Mouse (Mus musculus) intestine, embryonic 16.5 days (tissue): Measurements from ENCODE around the gene Rgs3. TPM values are rescaled to one million over a fixed set of nuclear protein-coding genes. Genes with fewer than 3 reads are reported as not detected.
"Not testable (repeated sequence)": the region's sequence is repeated elsewhere in the genome, so short reads cannot be mapped to it uniquely, and the experiment has no call there.

Experiments used
- ATAC-seq: fragments of 200-750 bp; cut with Nextera tagmentation; 2 replicates; pipeline ENCODE4 v1.8.0; 2017; ENCODE audit warnings: moderate TSS enrichment, moderate library complexity
- H3K27ac ChIP-seq: fragments of 300-500 bp; sonication (generic); 2 replicates; pipeline ENCODE4 v1.5.1; 2014; ENCODE audit warnings: mild to moderate bottlenecking, low read length
- H3K27me3 ChIP-seq: fragments of 300-500 bp; sonication (generic); replicated peaks from 2 replicates; pipeline ENCODE4 v1.6.1; 2014; ENCODE audit warnings: low read length, control low read depth, mixed read lengths; ENCODE audit not compliant: control insufficient read depth, insufficient read depth
- H3K36me3 ChIP-seq: fragments of 300-500 bp; sonication (generic); 2 replicates; pipeline ENCODE4 v1.6.1; 2014; ENCODE audit warnings: low read length, control low read depth; ENCODE audit not compliant: control insufficient read depth, insufficient read depth
- H3K4me1 ChIP-seq: fragments of 300-500 bp; sonication (generic); 2 replicates; pipeline ENCODE4 v1.6.1; 2014; ENCODE audit warnings: low read length, control low read depth, mixed read lengths; ENCODE audit not compliant: control insufficient read depth, insufficient read depth
- H3K4me2 ChIP-seq: fragments of 300-500 bp; sonication (generic); 2 replicates; pipeline ENCODE4 v1.6.1; 2014; ENCODE audit warnings: low read depth, low read length, control low read depth
- H3K4me3 ChIP-seq: fragments of 300-500 bp; sonication (generic); 2 replicates; pipeline ENCODE4 v1.5.1; 2014; ENCODE audit warnings: mild to moderate bottlenecking, low read length
- H3K9ac ChIP-seq: fragments of 300-500 bp; sonication (generic); 2 replicates; pipeline ENCODE4 v1.6.1; 2014; ENCODE audit warnings: low read depth, low read length
- H3K9me3 ChIP-seq: fragments of 300-500 bp; sonication (generic); 2 replicates; pipeline ENCODE4 v1.6.1; 2016; ENCODE audit warnings: low read length, control low read depth; ENCODE audit not compliant: control insufficient read depth
- WGBS: fragments of 180-500 bp; shearing (Covaris S2); extraction: QIAGEN DNeasy Blood & Tissue Kit; methylation state at CpG from one replicate; pipeline ENCODE4 v1.1.7; 2014; 5-methylcytosine and 5-hydroxymethylcytosine counted together
- polyA plus RNA-seq: library from polyadenylated mRNA; unstranded; fragments of >200 nt; fragmentation: Nextera tagmentation; extraction: Ambion mirVana; gene quantifications from 2 replicates; pipeline ENCODE4 v1.2.1, GENCODE M21; 2015

Gene Rgs3
- polyA plus RNA-seq, 1 experiment from 2014 or later = 47.6 TPM

DNA sequence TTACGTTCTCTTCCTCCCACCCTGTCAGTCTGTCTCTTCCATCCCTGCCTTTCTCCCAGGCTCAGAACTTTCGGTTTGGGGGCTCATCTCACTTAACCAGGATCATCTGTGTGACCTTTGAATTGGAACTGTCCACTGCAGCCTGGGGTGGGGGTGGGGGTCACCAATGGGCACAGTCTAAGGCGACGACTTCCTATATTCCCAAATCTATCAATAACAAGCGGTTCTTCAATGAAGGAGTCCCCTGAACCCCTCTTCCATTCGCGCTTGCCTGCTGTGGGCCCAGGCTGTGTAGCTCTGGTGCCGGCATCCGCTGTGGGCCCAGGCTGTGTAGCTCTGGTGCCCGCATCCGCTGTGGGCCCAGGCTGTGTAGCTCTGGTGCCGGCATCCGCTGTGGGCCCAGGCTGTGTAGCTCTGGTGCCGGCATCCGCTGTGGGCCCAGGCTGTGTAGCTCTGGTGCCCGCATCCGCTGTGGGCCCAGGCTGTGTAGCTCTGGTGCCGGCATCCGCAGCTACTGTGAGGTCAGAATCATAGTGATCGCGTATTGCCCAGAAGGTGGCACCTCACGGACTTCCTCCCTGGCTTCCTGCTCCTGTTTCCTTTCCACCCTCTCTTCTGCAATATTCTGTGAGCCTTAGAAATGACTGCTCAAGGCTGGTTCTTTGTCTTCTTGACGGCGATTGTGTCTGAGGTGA lies 34.0 kb downstream of the Rgs3 start:
- not testable (repeated sequence) for H3K36me3 ChIP-seq, H3K9me3 ChIP-seq, H3K9ac ChIP-seq, H3K4me3 ChIP-seq, H3K27ac ChIP-seq, ATAC-seq, H3K4me2 ChIP-seq, H3K27me3 ChIP-seq, H3K4me1 ChIP-seq
- WGBS = 89% methylated on average over 24 of the region's 24 CpGs

DNA sequence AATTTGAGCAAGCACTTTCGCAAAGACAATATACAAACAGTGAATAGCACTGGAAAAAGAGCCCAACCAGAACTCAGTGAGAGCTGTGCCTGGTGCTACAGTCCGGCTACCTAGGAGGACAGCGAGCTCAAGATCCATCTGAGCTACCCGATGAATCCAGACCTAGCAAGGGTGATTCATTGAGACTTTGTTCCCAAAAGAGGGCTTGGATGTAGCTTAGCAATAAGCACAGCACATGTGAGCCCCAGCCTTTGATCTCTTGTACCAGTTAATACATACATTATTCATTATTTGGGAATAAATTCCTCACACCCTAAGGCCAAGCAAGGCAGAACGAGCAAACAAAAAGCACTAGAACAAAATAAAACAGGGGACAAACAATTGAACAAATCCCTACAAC lies 34.8 kb downstream of the Rgs3 start:
- H3K27me3 ChIP-seq = no peaks in the 10 kb centered on the region
- 76% methylated on average over 5 of the region's 5 CpGs for WGBS
- no peak overlapping the region for H3K4me2 ChIP-seq
- H3K27ac ChIP-seq = no peak overlapping the region
- peaks cover 8% of the 10 kb centered on the region; the same call in 1 of the 2 replicates for H3K4me1 ChIP-seq
- no peak overlapping the region for H3K4me3 ChIP-seq
- H3K9me3 ChIP-seq = no peaks in the 10 kb centered on the region
- no peak overlapping the region for H3K9ac ChIP-seq
- ATAC-seq = no peak
- H3K36me3 ChIP-seq = no peaks in the 10 kb centered on the region

DNA sequence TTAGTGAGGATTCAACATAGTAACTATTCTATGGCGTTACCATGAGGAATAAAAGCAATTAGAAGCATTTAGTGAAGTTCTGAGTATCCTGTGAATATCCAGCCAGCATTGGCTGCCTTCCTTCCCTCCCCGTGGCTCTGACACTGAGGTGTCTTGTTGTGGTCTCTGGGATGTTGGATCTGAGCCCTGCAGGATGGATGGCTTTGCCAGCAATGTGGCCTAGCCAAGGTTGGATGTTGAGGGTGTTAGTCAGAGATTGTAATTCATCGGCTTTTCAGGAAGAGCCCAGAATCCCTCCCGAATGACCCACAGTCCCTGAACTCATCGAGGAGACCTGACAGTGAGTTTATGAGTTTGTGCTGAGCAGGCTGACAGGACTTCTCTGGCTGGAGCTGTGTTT lies 36.4 kb downstream of the Rgs3 start:
- 0 out of 2 replicates have a peak, but pooled peaks cover 3% of the 10 kb centered on the region for H3K4me1 ChIP-seq
- ATAC-seq = no peak
- H3K27me3 ChIP-seq = no peaks in the 10 kb centered on the region
- H3K4me2 ChIP-seq = no peak overlapping the region
- no peaks in the 10 kb centered on the region for H3K9me3 ChIP-seq
- H3K27ac ChIP-seq = no peak overlapping the region
- 58% methylated on average over 5 of the region's 5 CpGs for WGBS
- H3K4me3 ChIP-seq = no peak overlapping the region
- H3K36me3 ChIP-seq = no peaks in the 10 kb centered on the region
- H3K9ac ChIP-seq = no peak overlapping the region

DNA sequence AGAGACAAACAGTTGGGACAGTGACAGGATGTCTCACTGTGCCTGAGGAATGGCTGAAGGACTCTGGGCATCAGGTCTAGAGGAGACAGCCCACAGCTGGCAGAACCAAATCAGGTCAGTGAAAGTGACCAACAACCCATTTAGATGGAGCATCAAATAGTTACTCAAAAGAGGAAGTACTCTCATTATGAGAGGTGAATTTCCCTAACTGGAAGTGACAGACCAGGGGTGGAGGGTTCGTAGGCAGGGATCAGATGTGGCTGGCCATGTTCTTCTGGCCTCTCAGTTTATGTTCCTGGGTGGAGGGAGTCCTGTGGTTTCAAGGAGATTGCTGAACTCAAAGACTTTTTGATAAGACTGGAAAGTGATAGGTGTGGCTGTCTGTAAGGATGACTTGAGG lies 40.9 kb downstream of the Rgs3 start:
- 82% methylated on average over 1 of the region's 1 CpGs for WGBS

DNA sequence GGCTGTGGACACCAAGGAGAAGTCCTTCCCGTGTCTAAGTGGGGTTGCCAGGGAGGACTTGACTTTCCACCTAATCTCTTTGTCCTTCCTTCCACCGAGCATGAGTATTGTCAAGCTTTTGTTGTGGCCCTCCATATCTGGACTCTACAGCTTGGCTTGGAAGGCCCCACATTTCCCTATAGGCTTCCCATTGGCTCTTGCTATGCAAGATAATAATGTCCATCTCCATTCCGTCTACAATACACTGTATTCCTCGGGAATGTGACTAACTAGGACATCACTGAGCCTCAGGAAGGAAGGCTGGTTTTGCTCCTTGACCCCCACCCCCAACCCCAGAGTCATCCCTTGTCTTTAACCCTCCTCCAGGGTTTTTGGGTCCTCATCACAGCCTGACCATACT lies 44.0 kb downstream of the Rgs3 start:
- Histone ChIP-seq H3K4me3 (no peak overlapping the region), H3K27me3 (no peaks in the 10 kb centered on the region), H3K9ac (no peak overlapping the region), H3K27ac (no peak overlapping the region), H3K9me3 (no peaks in the 10 kb centered on the region), H3K4me1 (peaks cover 6% of the 10 kb centered on the region; the same call in 1 of the 2 replicates), H3K36me3 (no peaks in the 10 kb centered on the region), H3K4me2 (no peak overlapping the region)
- no peak for ATAC-seq
- 89% methylated on average over 4 of the region's 4 CpGs for WGBS

More for the DNA sequence above, 40.9 kb downstream of the Rgs3 start:
- H3K27me3 ChIP-seq = no peaks in the 10 kb centered on the region
- H3K27ac ChIP-seq = no peak overlapping the region
- H3K4me3 ChIP-seq = no peak overlapping the region
- no peak overlapping the region for H3K4me2 ChIP-seq
- no peaks in the 10 kb centered on the region for H3K4me1 ChIP-seq
- no peak for ATAC-seq
- no peak overlapping the region for H3K9ac ChIP-seq
- H3K9me3 ChIP-seq = no peaks in the 10 kb centered on the region
- no peaks in the 10 kb centered on the region for H3K36me3 ChIP-seq

DNA sequence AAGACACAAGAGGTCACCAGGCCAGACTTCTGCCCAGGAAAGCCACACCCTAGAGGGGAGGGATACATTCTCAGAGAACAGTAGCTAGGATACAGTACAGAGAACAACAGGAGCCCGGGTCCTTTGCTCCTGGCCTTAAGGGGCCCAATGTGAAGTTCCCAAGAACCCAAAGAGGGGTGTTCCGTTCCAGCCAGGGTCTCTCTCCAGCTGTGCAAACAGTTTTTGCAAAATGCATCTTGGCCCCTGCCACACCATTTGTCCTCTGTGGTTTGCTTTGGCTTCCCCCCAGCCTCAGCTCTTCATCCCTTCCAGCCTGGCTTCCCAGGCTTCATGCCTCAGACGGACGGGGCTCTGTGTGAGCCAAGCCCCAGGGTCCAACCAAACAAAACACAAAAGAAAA lies 44.4 kb downstream of the Rgs3 start:
- no peaks in the 10 kb centered on the region for H3K36me3 ChIP-seq
- no peaks in the 10 kb centered on the region for H3K27me3 ChIP-seq
- no peaks in the 10 kb centered on the region for H3K9me3 ChIP-seq
- no peak overlapping the region for H3K4me3 ChIP-seq
- H3K9ac ChIP-seq = no peak overlapping the region
- no peak overlapping the region for H3K27ac ChIP-seq
- 75% methylated on average over 4 of the region's 4 CpGs for WGBS
- ATAC-seq = no peak
- H3K4me1 ChIP-seq = peaks cover 6% of the 10 kb centered on the region; the same call in 1 of the 2 replicates
- H3K4me2 ChIP-seq = no peak overlapping the region

DNA sequence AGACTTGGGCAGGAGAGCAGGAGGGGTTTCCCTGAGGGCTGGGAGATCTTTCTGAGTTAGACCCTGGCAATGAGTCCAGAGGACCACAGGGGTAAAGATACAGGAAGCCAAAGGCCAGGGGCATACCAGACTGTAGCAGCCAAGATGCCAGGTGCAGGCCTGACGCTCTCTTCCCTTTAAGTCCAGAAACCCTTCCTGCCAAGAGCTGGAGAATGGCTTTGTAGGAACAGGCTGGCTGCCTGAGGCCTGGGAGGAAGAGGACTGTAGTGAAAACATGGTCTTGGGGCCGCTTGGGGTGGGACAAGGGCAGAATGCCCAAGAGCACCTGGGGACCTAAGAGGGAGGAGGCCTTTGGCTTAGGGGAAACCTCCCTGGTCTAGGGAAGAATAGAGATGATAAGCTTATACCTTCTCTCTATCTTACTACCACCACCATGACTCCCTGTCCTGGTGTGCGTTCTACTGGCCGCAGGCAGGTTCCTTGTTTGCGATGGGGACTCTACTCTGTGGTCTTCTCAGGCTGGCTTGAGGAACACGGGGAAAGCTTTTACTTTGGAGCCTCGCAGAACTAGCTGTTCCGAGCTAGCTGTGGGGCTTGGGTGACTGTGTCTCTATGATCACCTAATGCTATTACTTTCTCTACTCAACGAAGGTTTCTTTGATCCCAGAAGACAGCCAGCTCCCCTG lies 46.4 kb downstream of the Rgs3 start:
- Histone ChIP-seq H3K36me3 (no peaks in the 10 kb centered on the region), H3K27ac (no peak overlapping the region), H3K4me3 (no peak overlapping the region), H3K9ac (no peak overlapping the region), H3K9me3 (no peaks in the 10 kb centered on the region), H3K4me1 (peaks cover 6% of the 10 kb centered on the region), H3K27me3 (no peaks in the 10 kb centered on the region), H3K4me2 (no peak overlapping the region)
- 85% methylated on average over 9 of the region's 9 CpGs for WGBS
- ATAC-seq = no peak

DNA sequence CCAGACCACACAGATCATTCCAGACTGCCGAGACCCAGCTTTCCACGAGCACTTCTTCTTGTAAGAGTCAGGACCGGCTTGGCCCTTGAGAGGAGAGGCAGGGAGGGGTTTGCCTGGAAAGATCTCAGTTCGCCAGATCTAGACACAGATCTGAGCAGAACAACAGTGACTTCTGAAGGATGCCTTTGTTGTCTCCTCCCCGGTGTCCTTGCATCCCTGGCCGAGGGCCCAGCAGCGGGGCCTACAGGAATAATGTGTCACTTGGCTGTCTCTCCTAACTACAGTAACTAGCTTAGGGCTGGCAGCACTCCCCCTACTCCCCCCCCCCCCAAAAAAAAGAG lies 46.9 kb downstream of the Rgs3 start:
- H3K9ac ChIP-seq = no peak overlapping the region
- WGBS = 63% methylated on average over 7 of the region's 7 CpGs
- H3K27ac ChIP-seq = no peak overlapping the region

DNA sequence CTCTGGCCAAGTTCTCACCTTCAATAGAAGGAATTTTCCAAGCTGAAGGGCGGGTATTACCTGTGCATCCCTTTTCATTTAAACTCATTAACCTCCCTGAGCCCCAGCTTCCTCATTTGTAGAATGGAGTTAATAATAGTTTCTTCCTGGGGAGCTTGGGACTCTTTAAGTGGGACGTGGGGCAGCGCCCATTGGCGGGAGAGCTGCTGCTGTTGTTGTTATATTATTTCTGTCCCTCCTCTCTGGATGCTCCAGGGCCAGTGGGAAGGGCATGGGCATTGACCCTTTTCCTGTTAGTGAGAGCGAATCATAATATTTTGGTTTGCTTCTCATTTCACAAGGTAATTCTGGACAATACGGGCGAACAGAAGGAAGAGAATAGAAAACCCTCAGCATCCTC lies 47.3 kb downstream of the Rgs3 start:
- Histone ChIP-seq H3K27ac (no peak overlapping the region), H3K9ac (no peak overlapping the region), H3K9me3 (no peaks in the 10 kb centered on the region), H3K4me3 (no peak overlapping the region), H3K27me3 (no peaks in the 10 kb centered on the region), H3K4me1 (peaks cover 6% of the 10 kb centered on the region), H3K4me2 (no peak overlapping the region), H3K36me3 (no peaks in the 10 kb centered on the region)
- 66% methylated on average over 7 of the region's 7 CpGs for WGBS
- ATAC-seq = no peak

More for the DNA sequence above, 46.9 kb downstream of the Rgs3 start:
- H3K4me3 ChIP-seq = no peak overlapping the region
- H3K4me2 ChIP-seq = no peak overlapping the region
- peaks cover 6% of the 10 kb centered on the region for H3K4me1 ChIP-seq
- H3K36me3 ChIP-seq = no peaks in the 10 kb centered on the region
- H3K27me3 ChIP-seq = no peaks in the 10 kb centered on the region
- ATAC-seq = no peak
- H3K9me3 ChIP-seq = no peaks in the 10 kb centered on the region
